Mouse (Mus musculus) kidney, embryonic 16.5 days (tissue): ENCODE measurements around the gene Itih4. TPM values are rescaled to one million over a fixed set of nuclear protein-coding genes. Genes with fewer than 3 reads are reported as not detected.

ENCODE experiments used
- ATAC-seq: fragments of 200-750 bp; cut with Nextera tagmentation; 2 replicates; pipeline ENCODE4 v1.8.0; 2017; ENCODE audit warnings: moderate TSS enrichment; ENCODE audit not compliant: low FRiP score, low TSS enrichment
- H3K27ac ChIP-seq: fragments of 300-500 bp; sonication (generic); 2 replicates; pipeline ENCODE4 v1.5.1; 2014; ENCODE audit warnings: low read length
- H3K27me3 ChIP-seq: fragments of 300-500 bp; sonication (generic); 2 replicates; pipeline ENCODE4 v1.6.1; 2014; ENCODE audit warnings: low read length, control low read depth, mixed read lengths; ENCODE audit not compliant: insufficient read depth
- H3K36me3 ChIP-seq: fragments of 300-500 bp; sonication (generic); 2 replicates; pipeline ENCODE4 v1.6.1; 2014; ENCODE audit warnings: low read length, control low read depth, mixed read lengths; ENCODE audit not compliant: insufficient read depth
- H3K4me1 ChIP-seq: fragments of 300-500 bp; sonication (generic); 2 replicates; pipeline ENCODE4 v1.6.1; 2014; ENCODE audit warnings: low read length, control low read depth, mixed read lengths; ENCODE audit not compliant: insufficient read depth
- H3K4me2 ChIP-seq: fragments of 300-500 bp; sonication (generic); replicated peaks from 2 replicates; pipeline ENCODE4 v1.6.1; 2014; ENCODE audit warnings: low read depth, low read length
- H3K4me3 ChIP-seq: fragments of 300-500 bp; sonication (generic); 2 replicates; pipeline ENCODE4 v1.5.1; 2014; ENCODE audit warnings: mild to moderate bottlenecking, low read length
- H3K9ac ChIP-seq: fragments of 300-500 bp; sonication (generic); replicated peaks from 2 replicates; pipeline ENCODE4 v1.6.1; 2014; ENCODE audit warnings: low read length
- H3K9me3 ChIP-seq: fragments of 300-500 bp; sonication (generic); 2 replicates; pipeline ENCODE4 v1.6.1; 2016; ENCODE audit warnings: low read length, control low read depth
- WGBS: fragments of 180-500 bp; shearing (Covaris S2); extraction: QIAGEN DNeasy Blood & Tissue Kit; methylation state at CpG from one replicate; pipeline ENCODE4 v1.1.7; 2014; 5-methylcytosine and 5-hydroxymethylcytosine counted together
- polyA plus RNA-seq: library from polyadenylated mRNA; unstranded; fragments of >200 nt; fragmentation: Nextera tagmentation; extraction: Ambion mirVana; gene quantifications from 2 replicates; pipeline ENCODE4 v1.2.1, GENCODE M21; 2015

Gene Itih4
- polyA plus RNA-seq, result 0.27 and 0.59 TPM in 2 replicates

- no peaks in the 10 kb centered on the region for H3K36me3 ChIP-seq
- no peaks in the 10 kb centered on the region for H3K27me3 ChIP-seq
- no peak within 1 kb of the TSS for H3K4me2 ChIP-seq
- ATAC-seq, result no peak
- peaks cover 5% of the 10 kb centered on the region for H3K4me1 ChIP-seq
- H3K4me3 ChIP-seq, result no peak within 1 kb of the TSS
- no peaks in the 10 kb centered on the region for H3K9me3 ChIP-seq
- no peak within 1 kb of the TSS for H3K27ac ChIP-seq
- WGBS, result 87% methylated on average over 3 of the region's 3 CpGs
- no peak within 1 kb of the TSS for H3K9ac ChIP-seq
Measured at GRCm38 (mm10) chr14:30886204-30886603, at the start of gene Itih4. Itih4 (plus strand) TSS chr14:30886476.

GRCm38 (mm10) chr14:30837416-30837996 lies 48.8 kb upstream of the Itih4 start:
- H3K9ac ChIP-seq, result no peak overlapping the region
- no peaks in the 10 kb centered on the region for H3K36me3 ChIP-seq
- no peak overlapping the region for H3K4me3 ChIP-seq
- no peak overlapping the region for H3K27ac ChIP-seq
- WGBS, result 74% methylated on average over 14 of the region's 14 CpGs
- ATAC-seq, result no peak
- H3K27me3 ChIP-seq, result no peaks in the 10 kb centered on the region
- H3K4me2 ChIP-seq, result no peak overlapping the region
- H3K9me3 ChIP-seq, result no peaks in the 10 kb centered on the region
- H3K4me1 ChIP-seq, result no peaks in the 10 kb centered on the region

GRCm38 (mm10) chr14:30843701-30844100 lies 42.6 kb upstream of the Itih4 start:
- no peak for ATAC-seq
- 89% methylated on average over 3 of the region's 3 CpGs for WGBS

GRCm38 (mm10) chr14:30850504-30850903 lies 35.8 kb upstream of the Itih4 start:
- H3K36me3 ChIP-seq, result no peaks in the 10 kb centered on the region
- H3K4me3 ChIP-seq, result no peak overlapping the region
- ATAC-seq, result no peak
- H3K27ac ChIP-seq, result no peak overlapping the region
- H3K9me3 ChIP-seq, result no peaks in the 10 kb centered on the region
- no peaks in the 10 kb centered on the region for H3K4me1 ChIP-seq
- no peak overlapping the region for H3K9ac ChIP-seq
- no peaks in the 10 kb centered on the region for H3K27me3 ChIP-seq
- H3K4me2 ChIP-seq, result no peak overlapping the region
- WGBS, result 70% methylated on average over 5 of the region's 5 CpGs

More at GRCm38 (mm10) chr14:30843701-30844100, 42.6 kb upstream of the Itih4 start:
- H3K36me3 ChIP-seq, result no peaks in the 10 kb centered on the region
- no peak overlapping the region for H3K4me3 ChIP-seq
- H3K27me3 ChIP-seq, result no peaks in the 10 kb centered on the region
- H3K4me1 ChIP-seq, result no peaks in the 10 kb centered on the region
- H3K27ac ChIP-seq, result no peak overlapping the region
- H3K9ac ChIP-seq, result no peak overlapping the region
- no peak overlapping the region for H3K4me2 ChIP-seq
- no peaks in the 10 kb centered on the region; the same call in 1 of the 2 replicates for H3K9me3 ChIP-seq

GRCm38 (mm10) chr14:30852325-30852724 lies 34.0 kb upstream of the Itih4 start:
- 85% methylated on average over 5 of the region's 5 CpGs for WGBS
- Histone ChIP-seq H3K27ac (no peak overlapping the region), H3K27me3 (no peaks in the 10 kb centered on the region), H3K4me1 (no peaks in the 10 kb centered on the region), H3K36me3 (no peaks in the 10 kb centered on the region), H3K9me3 (no peaks in the 10 kb centered on the region), H3K4me2 (no peak overlapping the region), H3K4me3 (no peak overlapping the region), H3K9ac (no peak overlapping the region)
- ATAC-seq, result no peak

GRCm38 (mm10) chr14:30855316-30855715 lies 31.0 kb upstream of the Itih4 start:
- H3K36me3 ChIP-seq, result peaks cover 3% of the 10 kb centered on the region; the same call in 1 of the 2 replicates
- H3K27me3 ChIP-seq, result no peaks in the 10 kb centered on the region
- H3K27ac ChIP-seq, result no peak overlapping the region
- no peak for ATAC-seq
- no peak overlapping the region for H3K4me2 ChIP-seq
- no peaks in the 10 kb centered on the region for H3K9me3 ChIP-seq
- WGBS, result 78% methylated on average over 3 of the region's 3 CpGs
- H3K4me1 ChIP-seq, result no peaks in the 10 kb centered on the region
- H3K9ac ChIP-seq, result no peak overlapping the region
- H3K4me3 ChIP-seq, result no peak overlapping the region

- no peak overlapping the region for H3K9ac ChIP-seq
- H3K27me3 ChIP-seq, result no peaks in the 10 kb centered on the region
- H3K9me3 ChIP-seq, result no peaks in the 10 kb centered on the region
- no peak overlapping the region for H3K4me2 ChIP-seq
- WGBS, result 79% methylated on average over 10 of the region's 10 CpGs
- peaks cover 3% of the 10 kb centered on the region; the same call in 1 of the 2 replicates for H3K36me3 ChIP-seq
- no peak overlapping the region for H3K27ac ChIP-seq
- no peak overlapping the region for H3K4me3 ChIP-seq
- no peak for ATAC-seq
- 0 out of 2 replicates have a peak, but pooled peaks cover 10% of the 10 kb centered on the region for H3K4me1 ChIP-seq
Measured at GRCm38 (mm10) chr14:30856885-30857507, 29.3 kb upstream of the Itih4 start.

GRCm38 (mm10) chr14:30857990-30858389 lies 28.3 kb upstream of the Itih4 start:
- Histone ChIP-seq H3K9ac (no peak overlapping the region), H3K4me1 (0 out of 2 replicates have a peak, but pooled peaks cover 10% of the 10 kb centered on the region), H3K4me3 (no peak overlapping the region), H3K36me3 (peaks cover 3% of the 10 kb centered on the region; the same call in 1 of the 2 replicates), H3K9me3 (no peaks in the 10 kb centered on the region), H3K27me3 (no peaks in the 10 kb centered on the region), H3K27ac (no peak overlapping the region), H3K4me2 (no peak overlapping the region)
- ATAC-seq, result no peak
- 66% methylated on average over 4 of the region's 4 CpGs for WGBS

- H3K36me3 ChIP-seq, result peaks cover 3% of the 10 kb centered on the region; the same call in 1 of the 2 replicates
- WGBS, result 46% methylated on average over 16 of the region's 16 CpGs
- ATAC-seq, result 0 out of 2 replicates have a peak, but pooled peaks have one; percentile 23
- 0 out of 2 replicates have a peak, but pooled peaks cover 10% of the 10 kb centered on the region for H3K4me1 ChIP-seq
- H3K9me3 ChIP-seq, result no peaks in the 10 kb centered on the region
- H3K9ac ChIP-seq, result no peak overlapping the region
- H3K27me3 ChIP-seq, result no peaks in the 10 kb centered on the region
- no peak overlapping the region for H3K27ac ChIP-seq
- no peak overlapping the region for H3K4me2 ChIP-seq
- no peak overlapping the region for H3K4me3 ChIP-seq
Measured at GRCm38 (mm10) chr14:30861421-30862125, 24.7 kb upstream of the Itih4 start.
